Mouse (Mus musculus) layer of hippocampus, postnatal 10 days (tissue): Measurements from ENCODE around the gene Lpo. TPM values are rescaled to one million over a fixed set of nuclear protein-coding genes. Genes with fewer than 3 reads are reported as not detected.

Source experiments
- DNase-seq, 2 experiments: peaks; one replicate each; pipeline ENCODE4 v3.0.0; 2021; ENCODE audit warnings: low spot score in 2 of 2
- microRNA-seq, 2 experiments: library from miRNA; unstranded; fragments of <30 nt; microRNA quantifications; one replicate each; pipeline ENCODE4 v1.2.0; 2021
- total RNA-seq, 2 experiments: library from RNA; stranded (reverse); gene quantifications; 2 replicates each; pipeline ENCODE4 v1.2.3; 2021

Lpo gene
- total RNA-seq, 2 experiments from 2014 or later, result 0.62 to 0.87 TPM

- peak; percentile 63 to 68 for DNase-seq
Measured at GRCm38 (mm10) chr11:87759609-87760005, 68.5 kb downstream of the Lpo start.

- no peak for DNase-seq
Measured at GRCm38 (mm10) chr11:87758957-87759608, 69.0 kb downstream of the Lpo start.

- DNase-seq, result no peak
Measured at GRCm38 (mm10) chr11:87758161-87758911, 69.8 kb downstream of the Lpo start.

GRCm38 (mm10) chr11:87757001-87757954 is 70.8 kb downstream of the Lpo start:
- no peak for DNase-seq

Small RNA genes lying within 50 kb of the gene (microRNA-seq; reads per million reads assigned to microRNA genes)
- gene Mir142, result 0 reads per million in 2 experiments
- 0 reads per million in 2 experiments for gene Mir142b

Other genes starting within 250 kb of the Lpo start
- 10 to 100 TPM; 82.7 to 84.6 TPM for gene Mtmr4, start 236.1 kb downstream of the Lpo start, total RNA-seq
- under 1 TPM; 0.51 to 0.87 TPM for gene Hsf5, start 211.1 kb downstream of the Lpo start, total RNA-seq
- 1 to 10 TPM; 3.8 to 4.0 TPM for gene Rnf43, start 165.6 kb downstream of the Lpo start, total RNA-seq
- gene Supt4a, start 90.7 kb downstream of the Lpo start, total RNA-seq, result 10 to 100 TPM; 56.1 to 59.9 TPM
- gene Tspoap1, start 67.7 kb downstream of the Lpo start, total RNA-seq, result 100 to 1,000 TPM; 149 to 174 TPM
- under 1 TPM; 0.48 to 0.62 TPM for gene Mpo, start 34.7 kb downstream of the Lpo start, total RNA-seq
- 1 to 10 TPM; 7.0 to 7.2 TPM for gene Mks1, start 24.9 kb upstream of the Lpo start, total RNA-seq
- gene Epx, start 47.2 kb upstream of the Lpo start, total RNA-seq, result under 1 TPM; 0.25 to 0.96 TPM
- not detected for gene Olfr462, start 64.0 kb upstream of the Lpo start, total RNA-seq
- gene Olfr463, start 69.1 kb upstream of the Lpo start, total RNA-seq, result not detected
- gene Olfr464, start 92.7 kb upstream of the Lpo start, total RNA-seq, result not detected
- gene Dynll2, start 159.2 kb upstream of the Lpo start, total RNA-seq, result 100 to 1,000 TPM; 368 to 386 TPM
- 100 to 1,000 TPM; 218 to 245 TPM for gene Srsf1, start 219.1 kb upstream of the Lpo start, total RNA-seq
- gene Vezf1, start 240.0 kb upstream of the Lpo start, total RNA-seq, result 10 to 100 TPM; 26.0 to 28.5 TPM